ENCODE assay signal across 9 mouse cellular contexts in genomic region chr17:27981451-27982069, GRCm38 (mm10).
"Had no signal": no experiment of that assay in that cellular context is flagged by ENCODE, and none has a peak within 500 bp of the region (broad histone marks: within the 10 kb centered on the region; RNA-seq: fewer than 3 reads in every experiment).

No protein-coding gene starts in this region.

- H3K4me3 ChIP-seq: left cerebral cortex, adult 2 months; limb, embryonic 15.5 days; liver, embryonic 12.5 days; myocyte; neural tube, embryonic 15.5 days had no signal

- DNase-seq: midbrain, embryonic 14.5 days; right cerebral cortex, adult 18-20 months; right cerebral cortex, postnatal 25 days; thymus, postnatal 36 days had no signal

- H3K9me3 ChIP-seq: limb, embryonic 15.5 days; liver, embryonic 12.5 days; neural tube, embryonic 15.5 days had no signal

- H3K4me1 ChIP-seq: limb, embryonic 15.5 days; liver, embryonic 12.5 days; neural tube, embryonic 15.5 days had no signal

- H3K27me3 ChIP-seq: limb, embryonic 15.5 days; liver, embryonic 12.5 days; neural tube, embryonic 15.5 days had no signal

- H3K9ac ChIP-seq: limb, embryonic 15.5 days; liver, embryonic 12.5 days; neural tube, embryonic 15.5 days had no signal

- H3K4me2 ChIP-seq: limb, embryonic 15.5 days; liver, embryonic 12.5 days; neural tube, embryonic 15.5 days had no signal

- ATAC-seq: liver, embryonic 12.5 days had no signal

- H3K27ac ChIP-seq: left cerebral cortex, adult 2 months; limb, embryonic 15.5 days; liver, embryonic 12.5 days; neural tube, embryonic 15.5 days had no signal
